Mouse (Mus musculus) layer of hippocampus, postnatal 36 days (tissue): ENCODE results near the gene Map6. TPM values are rescaled to one million over a fixed set of nuclear protein-coding genes. Genes with fewer than 3 reads are reported as not detected.

Experiments used
- DNase-seq, 2 experiments: peaks; one replicate each; pipeline ENCODE4 v3.0.0; 2022
- total RNA-seq, 2 experiments: library from RNA; stranded (reverse); gene quantifications; 2 replicates each; pipeline ENCODE4 v1.2.3; 2021

Map6 gene
- total RNA-seq, 2 experiments from 2014 or later = 102 to 105 TPM

GRCm38 (mm10) chr7:99264597-99264996 lies 2.6 kb upstream of the Map6 start:
- DNase-seq = no peak

- peak; percentile 85 to 87 for DNase-seq
Observed at GRCm38 (mm10) chr7:99267897-99268505, 754 bp downstream of the Map6 start.

- DNase-seq = no peak
Observed at GRCm38 (mm10) chr7:99268506-99268900, 1.3 kb downstream of the Map6 start.

GRCm38 (mm10) chr7:99268951-99269945 lies 2.0 kb downstream of the Map6 start:
- DNase-seq = no peak

GRCm38 (mm10) chr7:99271630-99272029 lies 4.4 kb downstream of the Map6 start:
- DNase-seq = no peak

- DNase-seq = no peak
Observed at GRCm38 (mm10) chr7:99275131-99275530, 7.9 kb downstream of the Map6 start.

GRCm38 (mm10) chr7:99276679-99277078 lies 9.4 kb downstream of the Map6 start:
- no peak for DNase-seq

- DNase-seq = no peak
Observed at GRCm38 (mm10) chr7:99278309-99278708, 11.1 kb downstream of the Map6 start.

GRCm38 (mm10) chr7:99279586-99279985 lies 12.3 kb downstream of the Map6 start:
- DNase-seq = no peak

GRCm38 (mm10) chr7:99287287-99287686 lies 20.0 kb downstream of the Map6 start:
- peak; percentile 73 for DNase-seq

GRCm38 (mm10) chr7:99290008-99290407 lies 22.8 kb downstream of the Map6 start:
- DNase-seq = no peak

GRCm38 (mm10) chr7:99290925-99291324 lies 23.7 kb downstream of the Map6 start:
- no peak for DNase-seq

- DNase-seq = no peak
Observed at GRCm38 (mm10) chr7:99294198-99294780, 27.0 kb downstream of the Map6 start.

GRCm38 (mm10) chr7:99295104-99295503 lies 27.9 kb downstream of the Map6 start:
- no peak for DNase-seq

GRCm38 (mm10) chr7:99300650-99301175 lies 33.5 kb downstream of the Map6 start:
- DNase-seq = no peak

- DNase-seq = no peak
Observed at GRCm38 (mm10) chr7:99304029-99304428, 36.8 kb downstream of the Map6 start.

GRCm38 (mm10) chr7:99304949-99305372 lies 37.7 kb downstream of the Map6 start:
- peak; percentile 41 to 50 for DNase-seq

GRCm38 (mm10) chr7:99305688-99306087 lies 38.4 kb downstream of the Map6 start:
- no peak for DNase-seq

- DNase-seq = no peak
Observed at GRCm38 (mm10) chr7:99306640-99307039, 39.4 kb downstream of the Map6 start.

GRCm38 (mm10) chr7:99311433-99311832 lies 44.2 kb downstream of the Map6 start:
- no peak for DNase-seq

- DNase-seq = no peak
Observed at GRCm38 (mm10) chr7:99312058-99312457, 44.8 kb downstream of the Map6 start.

GRCm38 (mm10) chr7:99312671-99313143 lies 45.5 kb downstream of the Map6 start:
- no peak for DNase-seq

GRCm38 (mm10) chr7:99313253-99313652 lies 46.0 kb downstream of the Map6 start:
- DNase-seq = no peak
